Mouse (Mus musculus) heart, adult 2 months (tissue): ENCODE measurements around the gene Aup1.

Experiments used
- CTCF ChIP-seq: fragments of 200-600 bp; IDR thresholded peaks from 2 replicates; pipeline ENCODE4 v1.8.1; 2022; ENCODE audit warnings: antibody characterized with exemption, mild to moderate bottlenecking, moderate library complexity
- EP300 ChIP-seq: fragments of 200-500 bp; IDR thresholded peaks from 2 replicates; pipeline ENCODE4 v1.6.1; 2011; ENCODE audit warnings: low read depth, low read length, control low read depth; ENCODE audit not compliant: insufficient read depth
- POLR2A ChIP-seq: fragments of 200-500 bp; IDR thresholded peaks from 2 replicates; pipeline ENCODE4 v1.6.1; 2011; ENCODE audit warnings: mild to moderate bottlenecking, low read depth, low read length, control low read depth; ENCODE audit not compliant: insufficient read depth

GRCm38 (mm10) chr6:83029777-83030176, 24.5 kb upstream of the Aup1 start:
- TF ChIP-seq POLR2A (no peak), CTCF (no peak), EP300 (no peak)
